Mouse (Mus musculus) lung, embryonic 14.5 days (tissue): ENCODE data around the gene Kcnc1. TPM values are rescaled to one million over a fixed set of nuclear protein-coding genes. Genes with fewer than 3 reads are reported as not detected.

ENCODE experiments used
- ATAC-seq: fragments of 200-750 bp; cut with Nextera tagmentation; 2 replicates; pipeline ENCODE4 v1.8.0; 2017; ENCODE audit warnings: mild to moderate bottlenecking, moderate TSS enrichment, moderate library complexity; ENCODE audit not compliant: insufficient read depth
- DNase-seq: peaks from one replicate; pipeline ENCODE4 v3.0.0-alpha.2; 2015
- H3K27ac ChIP-seq: fragments of 300-500 bp; sonication (generic); 2 replicates; pipeline ENCODE4 v1.5.1; 2014; ENCODE audit warnings: low read depth, mild to moderate bottlenecking, moderate library complexity
- H3K27me3 ChIP-seq: fragments of 300-500 bp; sonication (generic); 2 replicates; pipeline ENCODE4 v1.6.1; 2014; ENCODE audit warnings: low read length, control low read depth; ENCODE audit not compliant: insufficient read depth
- H3K36me3 ChIP-seq: fragments of 300-500 bp; sonication (generic); 2 replicates; pipeline ENCODE4 v1.6.1; 2014; ENCODE audit warnings: control low read depth; ENCODE audit not compliant: insufficient read depth
- H3K4me1 ChIP-seq: fragments of 300-500 bp; sonication (generic); 2 replicates; pipeline ENCODE4 v1.6.1; 2014; ENCODE audit warnings: antibody characterized with exemption, control low read depth; ENCODE audit not compliant: insufficient read depth
- H3K4me2 ChIP-seq: fragments of 300-500 bp; sonication (generic); 2 replicates; pipeline ENCODE4 v1.6.1; 2014; ENCODE audit warnings: mild to moderate bottlenecking
- H3K4me3 ChIP-seq: fragments of 300-500 bp; sonication (generic); 2 replicates; pipeline ENCODE4 v1.5.1; 2014; ENCODE audit warnings: low read depth, low read length
- H3K9ac ChIP-seq: fragments of 300-500 bp; sonication (generic); 2 replicates; pipeline ENCODE4 v1.6.1; 2014
- H3K9me3 ChIP-seq: fragments of 300-500 bp; sonication (generic); 2 replicates; pipeline ENCODE4 v1.6.1; 2016; ENCODE audit warnings: low read depth, low read length, control low read depth
- CTCF ChIP-seq: IDR thresholded peaks from 2 replicates; pipeline ENCODE4 v1.5.1; 2016; ENCODE audit warnings: antibody characterized with exemption, low read depth
- WGBS: fragments of 180-500 bp; shearing (Covaris S2); extraction: QIAGEN DNeasy Blood & Tissue Kit; methylation state at CpG from one replicate; pipeline ENCODE4 v1.1.7; 2014; 5-methylcytosine and 5-hydroxymethylcytosine counted together
- polyA plus RNA-seq: library from polyadenylated mRNA; unstranded; fragments of >200 nt; fragmentation: Nextera tagmentation; extraction: Ambion mirVana; gene quantifications from 2 replicates; pipeline ENCODE4 v1.2.1, GENCODE M21; 2014

The Kcnc1 gene
- polyA plus RNA-seq, 1 experiment from 2014 or later: 0.22 TPM

DNA sequence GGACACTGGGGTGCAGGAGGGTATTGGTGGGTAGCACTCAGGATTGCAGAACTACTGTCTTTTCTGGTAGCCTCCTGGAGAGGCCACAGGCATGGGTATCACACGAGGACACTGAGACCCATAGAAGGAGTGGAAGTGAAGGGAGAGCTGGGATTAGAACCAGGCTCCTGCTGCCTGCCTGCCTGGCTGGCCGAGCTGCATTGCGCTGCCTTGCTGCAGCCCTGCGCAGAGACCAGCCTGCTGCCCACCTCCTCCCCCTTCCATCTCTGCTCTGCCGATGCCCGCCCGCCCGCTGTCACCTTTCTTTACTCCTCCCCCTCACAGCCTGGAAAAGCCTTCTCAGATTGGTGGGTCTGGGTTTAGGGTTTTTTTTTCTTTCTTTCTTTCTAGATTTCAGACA, 4.0 kb downstream of the Kcnc1 start:
- H3K27ac ChIP-seq: no peak overlapping the region
- H3K36me3 ChIP-seq: no peaks in the 10 kb centered on the region
- no peak for TF ChIP-seq CTCF
- 35% methylated on average over 8 of the region's 8 CpGs for WGBS
- DNase-seq (no peak), ATAC-seq (no peak)
- no peak overlapping the region for H3K4me2 ChIP-seq
- no peak overlapping the region for H3K4me3 ChIP-seq
- no peaks in the 10 kb centered on the region for H3K9me3 ChIP-seq
- peaks cover 6% of the 10 kb centered on the region; the same call in 1 of the 2 replicates for H3K4me1 ChIP-seq
- no peak overlapping the region for H3K9ac ChIP-seq
- peaks cover 46% of the 10 kb centered on the region for H3K27me3 ChIP-seq

DNA sequence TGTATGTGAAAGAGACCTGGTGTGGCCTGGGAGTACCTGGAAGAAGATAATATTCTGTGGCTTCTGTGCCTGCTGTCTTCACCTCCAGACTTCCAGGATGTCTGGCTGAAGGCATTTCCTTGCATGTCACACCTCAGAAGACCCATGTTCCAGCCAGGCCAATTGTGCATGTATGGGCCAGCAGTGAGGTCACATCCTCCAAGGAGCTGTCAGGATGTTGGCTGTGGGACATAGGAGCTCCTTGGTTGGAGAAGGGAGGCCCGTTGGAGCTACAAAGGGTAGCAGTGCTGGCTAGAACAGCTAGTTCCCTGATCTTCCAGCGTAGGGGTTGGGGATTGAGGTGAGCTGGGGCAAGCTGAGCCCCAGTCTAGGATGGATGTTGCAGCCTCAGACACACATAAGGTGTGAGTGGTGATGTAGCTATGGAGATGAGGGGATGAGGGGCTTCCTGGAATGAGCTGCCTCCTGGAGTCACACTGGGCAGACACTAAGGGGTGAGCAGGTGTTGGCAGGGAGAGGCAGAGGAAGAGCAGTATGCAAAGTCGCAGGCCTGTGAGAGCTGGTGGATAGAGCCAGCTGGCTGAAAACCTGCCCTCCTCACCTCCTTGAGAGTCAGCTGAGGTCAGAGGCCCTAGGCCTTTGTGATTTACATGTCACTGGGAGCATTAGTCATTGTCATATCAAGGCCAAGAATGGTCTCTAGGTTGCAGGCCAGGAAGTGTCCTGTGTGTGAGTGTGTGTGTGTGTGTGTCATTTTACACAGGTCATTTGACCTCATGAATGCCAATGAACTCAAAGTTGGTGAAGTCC, 5.3 kb downstream of the Kcnc1 start:
- no peak for TF ChIP-seq CTCF
- H3K36me3 ChIP-seq: no peaks in the 10 kb centered on the region
- H3K27ac ChIP-seq: no peak overlapping the region
- H3K9me3 ChIP-seq: no peaks in the 10 kb centered on the region
- no peaks in the 10 kb centered on the region for H3K4me1 ChIP-seq
- H3K4me2 ChIP-seq: no peak overlapping the region
- peaks cover 34% of the 10 kb centered on the region for H3K27me3 ChIP-seq
- no peak overlapping the region for H3K9ac ChIP-seq
- no peak overlapping the region for H3K4me3 ChIP-seq
- WGBS: 65% methylated on average over 3 of the region's 3 CpGs
- ATAC-seq (no peak), DNase-seq (no peak)

DNA sequence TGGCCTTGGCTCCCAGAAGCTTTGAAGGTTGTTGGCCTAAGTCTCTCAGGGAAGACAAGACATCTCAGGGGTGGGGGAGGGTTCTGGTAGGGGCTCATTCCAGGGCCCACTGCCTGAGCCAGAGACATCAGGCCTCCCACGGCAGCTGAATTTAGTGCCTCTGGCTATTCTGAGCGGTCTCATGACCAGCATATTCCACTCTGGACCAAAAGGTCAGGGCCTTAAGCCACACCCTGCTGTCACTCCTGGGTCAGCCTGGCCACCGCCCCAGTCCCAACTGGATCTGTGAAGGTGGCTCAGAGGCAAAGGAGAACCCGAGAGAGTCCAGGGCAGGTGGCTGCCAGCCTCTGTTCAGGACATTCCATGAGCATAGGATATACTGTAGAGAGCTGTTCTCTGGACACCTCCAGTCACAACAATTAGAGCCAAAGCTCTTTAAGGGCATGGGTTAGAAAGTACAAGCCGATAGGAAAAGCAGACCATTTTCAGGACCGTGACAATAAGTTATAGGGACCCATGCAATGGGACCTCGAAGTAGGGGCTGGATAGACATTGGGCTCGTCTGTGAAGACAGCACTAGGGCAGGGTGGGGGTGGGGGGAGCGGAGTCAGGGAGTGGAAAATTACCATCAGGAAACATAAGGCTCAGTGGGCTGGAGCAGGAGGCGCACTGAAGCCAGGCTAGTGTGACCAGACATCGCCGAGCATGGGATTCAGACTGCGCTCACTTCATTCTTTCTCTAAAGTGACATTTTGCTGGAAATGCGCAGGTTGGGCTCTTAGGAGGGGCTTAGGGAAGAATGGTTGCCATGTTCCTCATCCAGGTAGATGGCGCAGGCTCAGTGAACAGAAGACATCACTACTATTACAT, 7.6 kb downstream of the Kcnc1 start:
- ATAC-seq (no peak), DNase-seq (no peak)
- Histone ChIP-seq H3K27me3 (peaks cover 11% of the 10 kb centered on the region), H3K9me3 (no peaks in the 10 kb centered on the region), H3K4me3 (no peak overlapping the region), H3K9ac (no peak overlapping the region), H3K4me1 (no peaks in the 10 kb centered on the region), H3K36me3 (no peaks in the 10 kb centered on the region), H3K4me2 (no peak overlapping the region), H3K27ac (no peak overlapping the region)
- 77% methylated on average over 15 of the region's 15 CpGs for WGBS
- no peak for TF ChIP-seq CTCF

DNA sequence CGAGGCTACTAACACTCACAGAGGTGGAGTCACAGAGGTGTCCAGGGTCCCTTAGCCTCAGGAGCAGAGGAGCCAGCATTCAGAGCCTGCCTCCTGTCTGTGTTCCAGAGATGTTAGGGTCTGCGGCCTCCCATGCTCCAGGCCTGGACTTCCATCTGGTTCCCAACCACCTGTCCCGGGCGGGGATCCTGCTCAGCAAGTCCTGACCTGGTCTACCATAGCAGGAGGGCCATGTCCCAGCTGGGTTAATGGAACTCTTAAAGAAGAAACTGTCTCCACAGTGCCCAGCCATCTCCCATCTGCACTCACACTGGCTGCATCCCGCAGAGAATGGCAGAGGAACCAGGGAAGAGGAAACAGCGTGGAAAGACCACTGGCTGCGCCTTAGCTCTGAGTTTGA, 8.5 kb downstream of the Kcnc1 start:
- no peak for TF ChIP-seq CTCF
- 70% methylated on average over 7 of the region's 7 CpGs for WGBS

DNA sequence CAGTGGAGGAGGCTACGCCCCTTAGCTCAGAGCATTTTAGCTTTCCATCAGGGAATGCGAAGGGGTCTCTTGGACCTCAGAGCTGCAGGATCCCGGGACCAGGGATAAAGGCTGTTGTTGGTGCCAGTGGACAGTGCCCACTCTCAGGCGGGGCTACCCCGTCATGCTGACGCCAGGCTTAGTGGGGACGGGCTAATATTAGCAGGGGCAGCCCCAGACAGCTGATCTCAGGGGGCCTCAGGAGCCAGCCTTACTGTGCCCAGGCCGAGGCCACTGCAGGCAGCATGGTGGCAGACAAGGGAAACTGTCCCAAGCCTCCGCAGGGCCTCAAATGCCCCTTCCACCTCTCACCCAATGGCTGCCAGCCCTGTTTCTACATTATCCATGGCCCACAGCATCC, 12.3 kb downstream of the Kcnc1 start:
- no peaks in the 10 kb centered on the region for H3K27me3 ChIP-seq
- DNase-seq (no peak), ATAC-seq (no peak)
- TF ChIP-seq CTCF: no peak
- H3K4me3 ChIP-seq: no peak overlapping the region
- H3K9ac ChIP-seq: no peak overlapping the region
- no peaks in the 10 kb centered on the region for H3K36me3 ChIP-seq
- H3K9me3 ChIP-seq: no peaks in the 10 kb centered on the region
- no peak overlapping the region for H3K4me2 ChIP-seq
- no peak overlapping the region for H3K27ac ChIP-seq
- 75% methylated on average over 9 of the region's 9 CpGs for WGBS
- H3K4me1 ChIP-seq: no peaks in the 10 kb centered on the region

More for the DNA sequence above, 8.5 kb downstream of the Kcnc1 start:
- Histone ChIP-seq H3K27me3 (peaks cover 2% of the 10 kb centered on the region), H3K27ac (no peak overlapping the region), H3K4me3 (no peak overlapping the region), H3K9me3 (no peaks in the 10 kb centered on the region), H3K4me1 (no peaks in the 10 kb centered on the region), H3K4me2 (no peak overlapping the region), H3K9ac (no peak overlapping the region), H3K36me3 (no peaks in the 10 kb centered on the region)
- no peak for ATAC-seq
- no peak for DNase-seq

DNA sequence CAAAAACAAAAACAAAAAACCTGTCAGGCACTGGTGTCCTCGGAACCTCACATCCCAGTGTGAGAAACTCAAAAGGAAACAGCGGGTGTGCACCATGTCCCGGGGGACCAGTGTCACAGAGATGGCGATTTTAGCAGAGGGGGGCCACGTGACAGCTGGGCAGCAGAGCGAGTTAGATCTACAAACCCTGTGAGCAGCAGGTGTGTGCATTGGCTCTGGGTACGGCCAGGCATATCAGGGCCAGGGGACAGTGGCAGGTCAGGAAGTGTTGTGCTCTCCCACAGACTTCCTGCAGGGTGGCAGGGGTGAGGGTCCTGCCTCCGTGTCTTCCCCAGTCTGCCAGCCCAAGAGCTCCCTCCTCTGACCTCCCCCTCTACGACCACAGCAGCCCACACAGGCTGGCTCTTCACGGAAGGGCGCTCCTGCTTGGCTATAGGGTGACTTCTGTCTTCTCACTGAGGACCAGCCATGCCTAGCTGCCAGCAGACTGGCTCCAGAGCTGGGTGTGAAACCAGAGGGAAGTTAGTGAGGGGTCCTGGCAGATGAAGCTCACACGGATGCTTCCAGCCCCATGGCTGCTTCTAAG, 13.0 kb downstream of the Kcnc1 start:
- no peaks in the 10 kb centered on the region for H3K27me3 ChIP-seq
- DNase-seq (no peak), ATAC-seq (no peak)
- H3K4me3 ChIP-seq: no peak overlapping the region
- H3K9ac ChIP-seq: no peak overlapping the region
- H3K4me2 ChIP-seq: no peak overlapping the region
- no peaks in the 10 kb centered on the region for H3K9me3 ChIP-seq
- no peak overlapping the region for H3K27ac ChIP-seq
- no peak for TF ChIP-seq CTCF
- no peaks in the 10 kb centered on the region for H3K4me1 ChIP-seq
- H3K36me3 ChIP-seq: no peaks in the 10 kb centered on the region
- 47% methylated on average over 12 of the region's 12 CpGs for WGBS

DNA sequence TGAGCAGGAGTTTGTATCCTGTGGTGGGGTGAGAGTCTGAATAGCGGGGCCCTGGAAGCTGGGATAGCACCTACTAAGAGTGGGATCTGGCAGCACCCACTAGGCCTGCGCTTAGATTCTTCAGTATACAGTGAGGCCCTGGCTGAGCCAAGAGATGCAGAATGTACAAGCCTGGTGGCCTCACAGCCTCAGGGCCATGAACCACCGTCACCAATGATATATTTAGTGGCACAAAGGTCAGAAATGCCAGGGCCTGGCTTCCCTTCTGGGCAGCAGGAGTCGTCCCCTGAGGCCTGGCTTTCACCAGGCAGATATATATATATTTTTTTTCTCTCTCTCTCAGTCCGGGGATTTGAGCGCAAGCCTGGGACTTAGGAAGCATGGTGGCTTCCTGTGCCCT, 14.4 kb downstream of the Kcnc1 start:
- Histone ChIP-seq H3K27ac (no peak overlapping the region), H3K4me3 (no peak overlapping the region), H3K27me3 (no peaks in the 10 kb centered on the region), H3K9ac (no peak overlapping the region), H3K36me3 (no peaks in the 10 kb centered on the region), H3K9me3 (no peaks in the 10 kb centered on the region), H3K4me1 (no peaks in the 10 kb centered on the region), H3K4me2 (no peak overlapping the region)
- no peak for DNase-seq
- ATAC-seq: no peak
- WGBS: 69% methylated on average over 6 of the region's 6 CpGs
- no peak for TF ChIP-seq CTCF
